Mouse (Mus musculus) kidney, adult 9 months (tissue): ENCODE measurements around the gene Cnih4.
A peak's percentile ranks its signal among the peaks of the same experiment; 100 is the strongest.

Source experiments
- DNase-seq: peaks from one replicate; pipeline ENCODE4 v3.0.0; 2022

The Cnih4 gene

GRCm38 (mm10) chr1:181211403-181211919 lies 67.0 kb downstream of the Cnih4 start:
- no peak for DNase-seq

- DNase-seq = peak; percentile 81
Measured at GRCm38 (mm10) chr1:181211920-181212633, 67.6 kb downstream of the Cnih4 start, which contains the start of gene Wdr26. Gene Wdr26 (minus strand): TSS chr1:181212001.

DNA sequence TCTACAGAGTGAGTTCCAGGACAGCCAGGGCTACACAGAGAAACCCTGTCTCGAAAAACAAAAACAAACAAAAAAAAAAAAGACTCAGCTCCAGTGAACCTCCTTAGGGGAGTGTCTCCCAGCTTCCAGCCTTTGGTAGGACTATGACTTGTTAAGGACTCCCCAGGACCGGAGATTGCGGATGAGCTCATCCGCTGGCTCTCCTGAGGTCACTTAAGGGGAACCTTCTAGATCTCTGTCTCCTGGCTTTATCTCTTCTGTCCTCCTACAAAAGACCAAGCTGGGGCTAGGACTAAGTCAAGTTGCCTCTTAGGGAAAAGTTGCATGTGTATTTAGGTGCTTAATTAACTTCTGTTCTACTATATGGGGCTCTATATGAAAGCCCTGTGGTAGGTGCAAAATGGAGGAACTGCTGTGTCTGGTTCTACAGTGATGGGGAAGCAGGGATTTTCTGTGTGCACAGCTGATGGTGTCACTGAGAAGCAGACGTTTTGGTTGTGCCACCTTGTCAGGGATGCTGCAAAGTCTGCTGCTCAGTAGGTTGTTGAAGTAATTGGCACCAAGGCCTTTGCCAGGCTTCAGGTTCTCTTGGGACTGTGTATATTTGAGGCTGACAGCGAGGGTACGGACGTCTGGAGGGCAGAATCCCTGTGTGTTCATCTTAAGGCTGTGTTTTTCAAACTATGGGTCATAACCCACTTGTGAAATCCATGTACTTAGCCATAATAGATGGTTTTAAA lies 70.0 kb downstream of the Cnih4 start:
- DNase-seq = no peak

DNA sequence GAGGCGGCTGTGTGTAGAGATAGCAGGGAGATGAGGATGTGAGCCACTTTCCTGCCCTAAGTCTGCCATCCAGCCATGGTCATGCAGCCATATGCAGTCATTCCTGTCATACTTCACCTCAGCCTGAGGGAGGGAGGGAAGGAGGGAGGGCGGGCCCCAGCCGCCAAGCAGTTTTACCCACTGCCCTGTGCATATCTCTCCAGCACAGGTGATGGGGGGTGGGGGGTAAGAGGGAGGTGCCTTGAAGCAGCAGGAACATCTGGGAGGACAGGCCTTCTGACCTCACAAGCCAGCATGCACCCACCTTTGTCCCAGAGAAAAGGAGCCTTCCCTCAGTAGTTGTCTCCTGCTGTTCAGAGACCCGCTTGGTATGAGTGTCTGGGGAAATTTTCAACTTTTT lies 71.8 kb downstream of the Cnih4 start:
- no peak for DNase-seq
